Mouse (Mus musculus): Measurements from ENCODE around the gene Prss22. TPM values are rescaled to one million over a fixed set of nuclear protein-coding genes. Genes with fewer than 3 reads are reported as not detected.
A peak's percentile ranks its signal among the peaks of the same experiment; 100 is the strongest.
"Not testable (repeated sequence)": the region's sequence is repeated elsewhere in the genome, so short reads cannot be mapped to it uniquely, and the experiment has no call there.

Gene Prss22
- polyA plus RNA-seq, 1 experiment, result not detected

DNA sequence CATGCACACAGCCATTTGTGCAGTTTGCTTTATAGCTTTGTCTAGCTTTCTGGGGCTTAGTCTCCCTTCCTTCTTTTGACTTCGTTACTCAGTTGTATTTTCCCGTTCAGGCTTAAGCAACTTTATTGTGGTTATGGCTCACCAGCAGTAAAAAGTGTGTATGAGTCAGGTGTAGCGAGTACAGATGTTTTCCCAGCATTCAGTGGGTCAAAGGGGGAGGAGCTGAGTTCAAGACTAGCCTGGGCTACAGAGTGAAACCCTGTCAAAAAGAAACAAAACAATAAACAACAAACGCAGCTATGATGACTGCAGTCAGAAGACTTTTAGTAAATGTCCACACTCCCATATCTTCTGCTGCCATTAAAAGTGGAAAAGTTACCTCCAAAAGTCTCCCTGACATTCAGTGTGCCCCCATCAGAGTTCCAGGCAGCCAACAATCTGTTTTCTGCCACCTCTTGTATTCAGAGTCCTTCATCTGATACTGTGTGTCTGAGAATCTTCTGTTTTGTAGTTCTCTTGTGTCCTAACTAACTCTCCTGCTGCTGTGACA is 36.3 kb downstream of the Prss22 start:
- no peak overlapping the region for H3K27ac ChIP-seq (ENCODE audit: insufficient read depth, low read length)
- no peak overlapping the region for H3K4me3 ChIP-seq (ENCODE audit: insufficient read depth, low read length)
- H3K4me1 ChIP-seq (ENCODE audit: control insufficient read depth, insufficient read depth, low read length), result no peaks in the 10 kb centered on the region
- no peak for TF ChIP-seq POLR2A (IDR thresholded peaks at IDR 0.05; ENCODE audit: low read depth, low read length)
- no peak for TF ChIP-seq CTCF (IDR thresholded peaks at IDR 0.05; ENCODE audit: borderline replicate concordance, insufficient read depth, low read length)

DNA sequence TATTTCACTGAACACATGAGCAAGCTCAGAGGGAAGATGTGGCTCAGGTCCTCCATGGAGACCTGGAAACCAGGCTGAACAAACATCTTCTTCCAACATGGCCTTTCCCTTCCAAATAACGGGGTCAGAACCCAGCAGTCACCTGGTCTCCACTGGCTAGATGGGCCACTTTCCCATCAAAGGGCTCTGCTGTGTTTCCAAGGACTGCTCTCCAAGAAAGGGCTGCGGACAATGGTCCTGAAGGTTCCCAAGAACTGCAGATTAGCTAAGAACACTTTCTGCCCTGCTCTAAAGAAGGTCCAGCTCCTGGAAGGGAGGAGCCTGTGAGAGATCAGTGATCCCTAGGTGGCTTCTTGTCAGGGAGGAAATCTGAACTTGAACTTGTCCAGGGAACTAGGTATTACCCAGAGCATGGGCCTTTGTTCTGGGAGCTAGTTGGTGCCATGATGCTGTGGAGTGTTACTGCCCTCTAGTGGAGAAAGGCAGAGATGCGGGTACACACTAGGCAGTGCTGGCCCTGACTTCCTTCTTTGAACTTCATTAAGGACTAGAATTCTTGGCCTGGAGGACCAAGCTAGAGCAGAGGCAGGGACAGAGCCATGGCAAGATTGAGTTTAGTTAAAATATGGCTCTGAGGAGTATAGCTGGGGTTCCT is 37.7 kb downstream of the Prss22 start:
- H3K27ac ChIP-seq (ENCODE audit: insufficient read depth, low read length), result no peak overlapping the region
- TF ChIP-seq POLR2A (IDR thresholded peaks at IDR 0.05; ENCODE audit: low read depth, low read length), result no peak
- TF ChIP-seq CTCF (IDR thresholded peaks at IDR 0.05; ENCODE audit: borderline replicate concordance, insufficient read depth, low read length), result peak; percentile 95
- H3K4me3 ChIP-seq (ENCODE audit: insufficient read depth, low read length), result no peak overlapping the region
- no peaks in the 10 kb centered on the region for H3K4me1 ChIP-seq (ENCODE audit: control insufficient read depth, insufficient read depth, low read length)

DNA sequence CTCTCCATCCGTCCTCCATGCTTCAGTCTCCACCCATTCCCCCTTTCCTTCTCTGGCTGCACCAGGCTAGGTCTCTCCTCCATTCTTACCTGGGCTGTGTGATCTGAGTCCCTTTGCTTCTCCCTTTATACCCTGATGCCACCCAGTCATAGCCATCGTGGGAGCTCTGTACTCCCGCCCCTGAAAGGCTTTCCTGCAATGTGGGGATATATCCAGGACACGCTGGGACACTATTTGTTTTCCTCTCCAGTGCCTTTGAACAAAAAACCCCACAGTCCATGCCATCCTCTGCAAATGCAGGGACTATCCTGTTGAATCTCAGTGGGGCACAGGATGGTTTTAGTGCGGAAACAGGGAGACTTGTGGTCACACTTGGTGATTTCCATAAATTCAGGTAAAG is 42.7 kb downstream of the Prss22 start, which contains the start of gene Sbpl:
Gene Sbpl, minus strand, starts transcription at position 101 of the 400 bp plus-strand sequence.
- no peaks in the 10 kb centered on the region for H3K4me1 ChIP-seq (ENCODE audit: control insufficient read depth, insufficient read depth, low read length)
- H3K4me3 ChIP-seq (ENCODE audit: insufficient read depth, low read length), result no peak within 1 kb of the TSS
- no peak for TF ChIP-seq CTCF (IDR thresholded peaks at IDR 0.05; ENCODE audit: borderline replicate concordance, insufficient read depth, low read length)
- no peak for TF ChIP-seq POLR2A (IDR thresholded peaks at IDR 0.05; ENCODE audit: low read depth, low read length)
- H3K27ac ChIP-seq (ENCODE audit: insufficient read depth, low read length), result no peak within 1 kb of the TSS

DNA sequence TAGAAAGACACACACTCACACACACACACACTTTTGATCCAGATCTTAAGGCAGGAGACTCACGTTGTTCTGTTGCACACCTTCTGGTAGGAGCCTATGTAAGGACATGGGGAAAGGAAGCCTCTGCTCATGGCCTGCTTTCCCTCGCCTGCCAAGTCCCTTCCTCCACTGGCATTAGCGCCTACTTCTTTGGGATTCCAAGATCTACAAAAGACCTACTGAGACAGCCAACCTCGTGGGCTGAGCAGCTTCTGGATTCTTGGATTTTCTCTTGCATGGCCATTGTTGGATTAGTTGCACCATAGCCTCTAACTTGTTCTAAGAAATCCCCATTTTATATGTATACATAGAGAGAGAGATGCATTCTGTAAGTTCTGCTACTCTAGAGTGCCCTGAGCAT is 47.1 kb downstream of the Prss22 start:
- not testable (repeated sequence) for H3K27ac ChIP-seq (ENCODE audit: insufficient read depth, low read length); H3K4me1 ChIP-seq (ENCODE audit: control insufficient read depth, insufficient read depth, low read length); H3K4me3 ChIP-seq (ENCODE audit: insufficient read depth, low read length)

DNA sequence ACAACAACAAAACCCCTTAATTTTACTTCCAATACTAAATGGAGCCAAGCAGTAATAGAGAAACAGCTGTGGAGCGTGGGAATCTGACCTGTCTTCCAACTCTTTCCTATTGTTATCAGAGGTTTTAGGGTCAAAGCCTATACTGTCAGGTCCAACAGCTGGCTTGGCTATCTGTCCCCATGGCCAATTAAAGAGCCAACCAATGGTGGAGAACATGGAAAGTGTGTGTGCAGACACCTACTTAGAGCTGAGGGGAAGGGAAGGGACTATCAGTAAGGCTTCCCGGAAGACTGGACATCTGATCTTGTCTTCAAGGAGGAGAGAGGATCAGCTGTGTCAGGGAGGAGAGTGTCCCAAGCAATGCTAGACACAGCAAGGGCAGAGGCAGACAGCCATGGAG is 48.8 kb downstream of the Prss22 start:
- no peak overlapping the region for H3K4me3 ChIP-seq (ENCODE audit: insufficient read depth, low read length)
- TF ChIP-seq POLR2A (IDR thresholded peaks at IDR 0.05; ENCODE audit: low read depth, low read length), result no peak
- no peak for TF ChIP-seq CTCF (IDR thresholded peaks at IDR 0.05; ENCODE audit: borderline replicate concordance, insufficient read depth, low read length)
- no peak overlapping the region for H3K27ac ChIP-seq (ENCODE audit: insufficient read depth, low read length)
- H3K4me1 ChIP-seq (ENCODE audit: control insufficient read depth, insufficient read depth, low read length), result no peaks in the 10 kb centered on the region

DNA sequence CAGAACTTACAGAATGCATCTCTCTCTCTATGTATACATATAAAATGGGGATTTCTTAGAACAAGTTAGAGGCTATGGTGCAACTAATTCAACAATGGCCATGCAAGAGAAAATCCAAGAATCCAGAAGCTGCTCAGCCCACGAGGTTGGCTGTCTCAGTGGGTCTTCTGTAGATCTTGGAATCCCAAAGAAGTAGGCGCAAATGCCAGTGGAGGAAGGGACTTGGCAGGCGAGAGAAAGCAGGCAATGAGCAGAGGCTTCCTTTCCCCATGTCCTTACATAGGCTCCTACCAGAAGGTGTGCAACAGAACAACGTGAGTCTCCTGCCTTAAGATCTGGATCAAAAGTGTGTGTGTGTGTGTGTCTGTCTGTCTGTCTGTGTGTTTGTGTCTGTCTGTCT is 50.4 kb downstream of the Prss22 start:
- H3K4me3 ChIP-seq (ENCODE audit: insufficient read depth, low read length); H3K4me1 ChIP-seq (ENCODE audit: control insufficient read depth, insufficient read depth, low read length); H3K27ac ChIP-seq (ENCODE audit: insufficient read depth, low read length): not testable (repeated sequence)

Other genes starting within 250 kb of the Prss22 start
- gene Flywch1, start 226.5 kb downstream of the Prss22 start, polyA plus RNA-seq (2011; ENCODE audit: insufficient read length, low read depth, missing spikeins), result 29.3 and 33.0 TPM in 2 replicates
- 2.2 and 2.8 TPM in 2 replicates for gene Flywch2, start 212.0 kb downstream of the Prss22 start, polyA plus RNA-seq (2011; ENCODE audit: insufficient read length, low read depth, missing spikeins)
- 264 and 303 TPM in 2 replicates for gene Srrm2, start 207.6 kb downstream of the Prss22 start, polyA plus RNA-seq (2011; ENCODE audit: insufficient read length, low read depth, missing spikeins)
- gene Elob, start 169.0 kb downstream of the Prss22 start, polyA plus RNA-seq (2011; ENCODE audit: insufficient read length, low read depth, missing spikeins), result 303 and 364 TPM in 2 replicates
- not detected in 2 replicates for gene Prss33, start 162.0 kb downstream of the Prss22 start, polyA plus RNA-seq (2011; ENCODE audit: insufficient read length, low read depth, missing spikeins)
- gene Prss32, start 154.2 kb downstream of the Prss22 start, polyA plus RNA-seq (2011; ENCODE audit: insufficient read length, low read depth, missing spikeins), result not detected in 2 replicates
- gene Prss41, start 153.9 kb downstream of the Prss22 start, polyA plus RNA-seq (2011; ENCODE audit: insufficient read length, low read depth, missing spikeins), result not detected in 2 replicates
- gene Prss21, start 130.0 kb downstream of the Prss22 start, polyA plus RNA-seq (2011; ENCODE audit: insufficient read length, low read depth, missing spikeins), result not detected in 2 replicates
- not detected in 2 replicates for gene Dcpp1, start 117.2 kb downstream of the Prss22 start, polyA plus RNA-seq (2011; ENCODE audit: insufficient read length, low read depth, missing spikeins)
- gene Dcpp2, start 117.2 kb downstream of the Prss22 start, polyA plus RNA-seq (2011; ENCODE audit: insufficient read length, low read depth, missing spikeins), result not detected in 2 replicates
- not detected in 2 replicates for gene Dcpp3, start 80.6 kb downstream of the Prss22 start, polyA plus RNA-seq (2011; ENCODE audit: insufficient read length, low read depth, missing spikeins)
- gene Sbp, start 56.4 kb downstream of the Prss22 start, polyA plus RNA-seq (2011; ENCODE audit: insufficient read length, low read depth, missing spikeins), result not detected in 2 replicates
- gene Sbpl, start 42.8 kb downstream of the Prss22 start, polyA plus RNA-seq (2011; ENCODE audit: insufficient read length, low read depth, missing spikeins), result not detected in 2 replicates
- not detected in 2 replicates for gene Prss30, start 17.5 kb downstream of the Prss22 start, polyA plus RNA-seq (2011; ENCODE audit: insufficient read length, low read depth, missing spikeins)
- 0.42 TPM in 1 of 2 replicates, not detected in the other for gene Prss27, start 40.0 kb upstream of the Prss22 start, polyA plus RNA-seq (2011; ENCODE audit: insufficient read length, low read depth, missing spikeins)
- 80.8 and 83.2 TPM in 2 replicates for gene Kctd5, start 75.4 kb upstream of the Prss22 start, polyA plus RNA-seq (2011; ENCODE audit: insufficient read length, low read depth, missing spikeins)
- 42.6 and 48.9 TPM in 2 replicates for gene Pdpk1, start 152.8 kb upstream of the Prss22 start, polyA plus RNA-seq (2011; ENCODE audit: insufficient read length, low read depth, missing spikeins)
- 26.6 and 31.7 TPM in 2 replicates for gene Amdhd2, start 165.7 kb upstream of the Prss22 start, polyA plus RNA-seq (2011; ENCODE audit: insufficient read length, low read depth, missing spikeins)
- gene Atp6v0c, start 171.6 kb upstream of the Prss22 start, polyA plus RNA-seq (2011; ENCODE audit: insufficient read length, low read depth, missing spikeins), result 382 and 460 TPM in 2 replicates
- 10.9 and 14.0 TPM in 2 replicates for gene Tbc1d24, start 207.5 kb upstream of the Prss22 start, polyA plus RNA-seq (2011; ENCODE audit: insufficient read length, low read depth, missing spikeins)
- gene Ntn3, start 211.4 kb upstream of the Prss22 start, polyA plus RNA-seq (2011; ENCODE audit: insufficient read length, low read depth, missing spikeins), result 2.9 and 4.1 TPM in 2 replicates
- gene Tedc2, start 222.8 kb upstream of the Prss22 start, polyA plus RNA-seq (2011; ENCODE audit: insufficient read length, low read depth, missing spikeins), result 7.9 and 9.2 TPM in 2 replicates